ENCODE assay signal across 24 mouse cellular contexts in genomic region chr11:82290841-82291240, GRCm38 (mm10). TPM values are rescaled to one million over a fixed set of nuclear protein-coding genes. Genes with fewer than 3 reads are reported as not detected.
A peak's percentile ranks its signal among the peaks of the same experiment; 100 is the strongest.
DNase-seq lines count a peak whose midpoint lies in the region; ATAC-seq and TF ChIP-seq lines count a peak whose summit lies in the region.
"Had no signal": no experiment of that assay in that cellular context is flagged by ENCODE, and none has a peak within 500 bp of the region (broad histone marks: within the 10 kb centered on the region; RNA-seq: fewer than 3 reads in every experiment).

No protein-coding gene starts in this region.

- no peaks in the 10 kb centered on the region for H3K4me1 ChIP-seq in embryonic facial prominence, embryonic 14.5 days (ENCODE audit: control insufficient read depth, insufficient read depth, low read length)
- no peaks in the 10 kb centered on the region for H3K4me1 ChIP-seq in embryonic facial prominence, embryonic 10.5 days
- H3K4me1 ChIP-seq in hindbrain, postnatal 0 days (ENCODE audit: insufficient read depth, low read length), result 0 out of 2 replicates have a peak, but pooled peaks cover 5% of the 10 kb centered on the region
- no peaks in the 10 kb centered on the region for H3K4me1 ChIP-seq in hindbrain, embryonic 12.5 days
- H3K4me1 ChIP-seq: forebrain, embryonic 15.5 days; heart, embryonic 10.5 days had no signal

- H3K4me3 ChIP-seq in embryonic facial prominence, embryonic 14.5 days (ENCODE audit: low read depth, low read length), result no peak overlapping the region
- H3K4me3 ChIP-seq in embryonic facial prominence, embryonic 10.5 days, result no peak overlapping the region
- no peak overlapping the region for H3K4me3 ChIP-seq in hindbrain, postnatal 0 days (ENCODE audit: low read length)
- no peak overlapping the region for H3K4me3 ChIP-seq in hindbrain, embryonic 12.5 days
- H3K4me3 ChIP-seq: forebrain, embryonic 15.5 days; heart, embryonic 10.5 days had no signal

- no peak overlapping the region for H3K27ac ChIP-seq in embryonic facial prominence, embryonic 14.5 days (replicated peaks; ENCODE audit: low read depth, low read length)
- no peak overlapping the region for H3K27ac ChIP-seq in embryonic facial prominence, embryonic 10.5 days (replicated peaks)
- no peak overlapping the region for H3K27ac ChIP-seq in hindbrain, postnatal 0 days
- no peak overlapping the region for H3K27ac ChIP-seq in hindbrain, embryonic 12.5 days
- H3K27ac ChIP-seq: forebrain, embryonic 15.5 days; heart, embryonic 10.5 days had no signal

- no peaks in the 10 kb centered on the region for H3K36me3 ChIP-seq in embryonic facial prominence, embryonic 14.5 days (ENCODE audit: control insufficient read depth, insufficient read depth, low read length)
- H3K36me3 ChIP-seq in embryonic facial prominence, embryonic 10.5 days (replicated peaks), result no peaks in the 10 kb centered on the region
- no peaks in the 10 kb centered on the region for H3K36me3 ChIP-seq in hindbrain, postnatal 0 days (ENCODE audit: insufficient read depth, low read length)
- H3K36me3 ChIP-seq in hindbrain, embryonic 12.5 days, result no peaks in the 10 kb centered on the region
- H3K36me3 ChIP-seq: forebrain, embryonic 15.5 days; heart, embryonic 10.5 days had no signal

- no peak for ATAC-seq in embryonic facial prominence, embryonic 14.5 days (ENCODE audit: low read depth)
- peak; percentile 87 for ATAC-seq in hindbrain, postnatal 0 days
- no peak for ATAC-seq in hindbrain, embryonic 12.5 days (ENCODE audit: low FRiP score)
- ATAC-seq: activated CD4-positive, CD25-positive, alpha-beta regulatory T cell, adult 4 months; forebrain, embryonic 15.5 days; inflammation-experienced regulatory T-cells, adult 6 months; intestine, postnatal 0 days; Patski had no signal

- TF ChIP-seq POLR2A in brain, embryonic 14.5 days (IDR thresholded peaks at IDR 0.05; ENCODE audit: borderline replicate concordance, extremely low read depth, insufficient read depth, insufficient read length, poor library complexity, severe bottlenecking), result no peak

- no peaks in the 10 kb centered on the region for H3K9me3 ChIP-seq in embryonic facial prominence, embryonic 14.5 days (ENCODE audit: control insufficient read depth, low read length)
- no peaks in the 10 kb centered on the region for H3K9me3 ChIP-seq in embryonic facial prominence, embryonic 10.5 days
- peaks cover 4% of the 10 kb centered on the region; the same call in 1 of the 2 replicates for H3K9me3 ChIP-seq in hindbrain, postnatal 0 days (ENCODE audit: low read length)
- no peaks in the 10 kb centered on the region for H3K9me3 ChIP-seq in hindbrain, embryonic 12.5 days (replicated peaks)
- H3K9me3 ChIP-seq: forebrain, embryonic 15.5 days; heart, embryonic 10.5 days had no signal

- peak; percentile 14 for DNase-seq in embryonic facial prominence, embryonic 14.5 days (ENCODE audit: low spot score)
- no peak for DNase-seq in embryonic facial prominence, embryonic 10.5 days (ENCODE audit: low spot score)
- peak; percentile 81 for DNase-seq in hindbrain, postnatal 0 days (ENCODE audit: low spot score)
- DNase-seq in brain, embryonic 14.5 days (ENCODE audit: low read depth), result peak; percentile 38
- peak; percentile 91 for DNase-seq in retina, postnatal 1 day
- DNase-seq: adrenal gland, adult 2 months; adrenal gland, postnatal 25 days; cerebellum, adult 9-10 months; gastrocnemius, postnatal 10 days; heart, adult 18-20 months; heart, postnatal 10 days; heart, postnatal 4 days had no signal

- peak; percentile 40 for TF ChIP-seq CTCF in hindbrain, postnatal 0 days (IDR thresholded peaks at IDR 0.05; ENCODE audit: low read depth)
- no peak for TF ChIP-seq CTCF in brain, embryonic 14.5 days (IDR thresholded peaks at IDR 0.05; ENCODE audit: borderline replicate concordance, extremely low read depth, insufficient read depth, insufficient read length)

- no peaks in the 10 kb centered on the region for H3K27me3 ChIP-seq in embryonic facial prominence, embryonic 14.5 days (replicated peaks; ENCODE audit: control insufficient read depth, insufficient read depth, low read length)
- no peaks in the 10 kb centered on the region for H3K27me3 ChIP-seq in embryonic facial prominence, embryonic 10.5 days (replicated peaks; ENCODE audit: low read depth, poor library complexity, severe bottlenecking)
- no peaks in the 10 kb centered on the region for H3K27me3 ChIP-seq in hindbrain, postnatal 0 days (ENCODE audit: insufficient read depth, low read length)
- H3K27me3 ChIP-seq in hindbrain, embryonic 12.5 days, result no peaks in the 10 kb centered on the region
- H3K27me3 ChIP-seq: forebrain, embryonic 15.5 days; Patski had no signal

- H3K4me2 ChIP-seq in embryonic facial prominence, embryonic 14.5 days (ENCODE audit: low read depth, low read length), result no peak overlapping the region
- H3K4me2 ChIP-seq in hindbrain, postnatal 0 days (ENCODE audit: low read depth, low read length), result no peak overlapping the region
- H3K4me2 ChIP-seq in hindbrain, embryonic 12.5 days (replicated peaks), result no peak overlapping the region
- H3K4me2 ChIP-seq: forebrain, embryonic 15.5 days had no signal

- H3K9ac ChIP-seq in embryonic facial prominence, embryonic 14.5 days (ENCODE audit: low read depth, low read length), result no peak overlapping the region
- H3K9ac ChIP-seq in hindbrain, postnatal 0 days (replicated peaks; ENCODE audit: low read length), result no peak overlapping the region
- H3K9ac ChIP-seq in hindbrain, embryonic 12.5 days, result no peak overlapping the region
- H3K9ac ChIP-seq: forebrain, embryonic 15.5 days had no signal

RNA-seq across cellular contexts. Expression of gene Ccl1, which starts 14.6 kb away (rescaled TPM):
- not detected in 2 replicates for polyA plus RNA-seq in embryonic facial prominence, embryonic 14.5 days (2014; fragmentation: Nextera tagmentation; extraction: Ambion mirVana)
- polyA plus RNA-seq in embryonic facial prominence, embryonic 10.5 days (2016; fragmentation: Nextera tagmentation; extraction: Ambion mirVana), result not detected in 2 replicates
- total RNA-seq in hindbrain, postnatal 0 days (2014; rRNA removed), result not detected in 2 replicates
- 0.39 TPM in 1 of 2 replicates, not detected in the other for polyA plus RNA-seq in hindbrain, postnatal 0 days (2015; fragmentation: Nextera tagmentation; extraction: Ambion mirVana)
- not detected in 2 replicates for polyA plus RNA-seq in hindbrain, embryonic 12.5 days (2016; fragmentation: Nextera tagmentation; extraction: Ambion mirVana)
- not detected in 2 replicates for polyA plus RNA-seq in brain, embryonic 14.5 days (2012; rRNA removed)
- total RNA-seq: adrenal gland, adult 2 months; adrenal gland, postnatal 25 days; gastrocnemius, postnatal 10 days; gastrocnemius, postnatal 4 days; heart, adult 18-20 months; heart, postnatal 10 days; heart, postnatal 4 days had no signal
- polyA plus RNA-seq: adrenal gland, adult 2 months; embryonic facial prominence, embryonic 11.5 days; forebrain, embryonic 11.5 days; forebrain, embryonic 15.5 days; frontal cortex, adult 2 months; heart, embryonic 10.5 days; heart, embryonic 14.5 days; intestine, postnatal 0 days; Patski had no signal
